Mouse (Mus musculus) stomach, postnatal 0 days (tissue): ENCODE results near the gene Fyb. TPM values are rescaled to one million over a fixed set of nuclear protein-coding genes. Genes with fewer than 3 reads are reported as not detected.

Source experiments
- ATAC-seq: fragments of 200-750 bp; cut with Nextera tagmentation; 2 replicates; pipeline ENCODE4 v1.8.0; 2017; ENCODE audit not compliant: low FRiP score, low TSS enrichment
- DNase-seq: peaks from one replicate; pipeline ENCODE4 v3.0.0-alpha.2; 2016; ENCODE audit warnings: low spot score
- H3K27ac ChIP-seq: fragments of 300-500 bp; sonication (generic); replicated peaks from 2 replicates; pipeline ENCODE4 v1.5.1; 2014; ENCODE audit warnings: mild to moderate bottlenecking, control low read depth
- H3K27me3 ChIP-seq: fragments of 300-500 bp; sonication (generic); 2 replicates; pipeline ENCODE4 v1.6.1; 2014; ENCODE audit warnings: low read length; ENCODE audit not compliant: control insufficient read depth, insufficient read depth
- H3K36me3 ChIP-seq: fragments of 300-500 bp; sonication (generic); 2 replicates; pipeline ENCODE4 v1.6.1; 2014; ENCODE audit warnings: low read length, mixed read lengths; ENCODE audit not compliant: control insufficient read depth, insufficient read depth
- H3K4me1 ChIP-seq: fragments of 300-500 bp; sonication (generic); replicated peaks from 2 replicates; pipeline ENCODE4 v1.6.1; 2014; ENCODE audit warnings: antibody characterized with exemption; ENCODE audit not compliant: control insufficient read depth, insufficient read depth
- H3K4me2 ChIP-seq: fragments of 300-500 bp; sonication (generic); replicated peaks from 2 replicates; pipeline ENCODE4 v1.6.1; 2014; ENCODE audit warnings: low read depth, mild to moderate bottlenecking, control low read depth, moderate library complexity
- H3K4me3 ChIP-seq: fragments of 300-500 bp; sonication (generic); 2 replicates; pipeline ENCODE4 v1.5.1; 2014; ENCODE audit warnings: low read depth, low read length, control low read depth
- H3K9ac ChIP-seq: fragments of 300-500 bp; sonication (generic); 2 replicates; pipeline ENCODE4 v1.6.1; 2014; ENCODE audit warnings: mild to moderate bottlenecking, low read length, control low read depth, mixed read lengths
- H3K9me3 ChIP-seq: fragments of 300-500 bp; sonication (generic); 2 replicates; pipeline ENCODE4 v1.6.1; 2016; ENCODE audit warnings: low read length; ENCODE audit not compliant: control insufficient read depth
- CTCF ChIP-seq: IDR thresholded peaks from 2 replicates; pipeline ENCODE4 v1.5.1; 2016; ENCODE audit warnings: antibody characterized with exemption, low read depth, mild to moderate bottlenecking, moderate library complexity
- EP300 ChIP-seq: optimal IDR thresholded peaks from 2 replicates; pipeline ENCODE3; 2016; ENCODE audit warnings: antibody characterized with exemption
- WGBS: fragments of 180-500 bp; shearing (Covaris S2); extraction: QIAGEN DNeasy Blood & Tissue Kit; methylation state at CpG from one replicate; pipeline ENCODE4 v1.1.7; 2014; 5-methylcytosine and 5-hydroxymethylcytosine counted together
- polyA plus RNA-seq: library from polyadenylated mRNA; unstranded; fragments of >200 nt; fragmentation: Nextera tagmentation; extraction: Ambion mirVana; gene quantifications from 2 replicates; pipeline ENCODE4 v1.2.1, GENCODE M21; 2015

The Fyb gene
- polyA plus RNA-seq, 1 experiment from 2014 or later = 5.5 TPM

DNA sequence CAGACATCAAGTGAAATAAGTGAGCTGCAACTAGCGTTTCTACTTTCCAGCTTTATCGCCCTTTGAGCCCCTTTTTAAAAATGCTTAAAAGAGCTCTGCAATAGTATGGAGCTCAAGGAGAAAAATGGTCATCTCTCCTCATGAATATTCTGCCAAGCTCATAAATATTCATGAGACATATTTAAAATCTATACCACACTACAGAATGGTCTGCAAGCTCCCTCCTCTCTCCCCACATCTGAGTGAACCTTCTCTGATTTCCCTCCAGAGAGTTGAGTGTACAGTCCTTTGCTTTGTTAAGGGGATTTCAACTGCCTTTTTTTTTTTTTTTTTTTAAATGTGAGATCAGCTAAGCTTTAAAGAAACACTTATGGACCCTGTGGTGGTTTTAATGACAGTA, 155.8 kb downstream of the Fyb start:
- DNase-seq = no peak
- ATAC-seq = no peak
- no peak for TF ChIP-seq CTCF
- TF ChIP-seq EP300 = no peak
- no peaks in the 10 kb centered on the region for H3K36me3 ChIP-seq
- no peak overlapping the region for H3K4me2 ChIP-seq
- WGBS = 79% methylated on average over 2 of the region's 2 CpGs
- no peak overlapping the region for H3K27ac ChIP-seq
- no peak overlapping the region for H3K9ac ChIP-seq
- no peak overlapping the region for H3K4me3 ChIP-seq
- no peaks in the 10 kb centered on the region for H3K4me1 ChIP-seq
- H3K27me3 ChIP-seq = no peaks in the 10 kb centered on the region
- no peaks in the 10 kb centered on the region for H3K9me3 ChIP-seq

DNA sequence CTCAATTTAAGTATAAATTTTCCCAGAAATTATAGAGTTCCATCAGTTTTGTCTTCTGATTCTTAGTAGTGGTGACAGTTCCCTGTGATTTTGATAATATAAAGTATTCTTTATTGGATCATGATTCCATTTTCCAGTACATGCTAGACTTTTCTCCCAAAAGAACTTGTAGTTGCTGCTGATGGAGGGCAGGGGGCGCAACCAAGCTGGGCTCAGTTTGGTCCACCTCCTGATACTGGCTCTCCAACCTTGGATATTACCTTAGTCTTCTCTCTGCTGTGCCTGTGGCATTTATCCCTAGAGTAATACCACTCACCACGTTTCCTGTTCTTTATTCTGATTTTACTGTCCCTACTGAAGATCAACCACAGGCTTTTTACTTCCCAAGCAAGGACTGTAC, 179.5 kb downstream of the Fyb start:
- Histone ChIP-seq H3K4me3 (no peak overlapping the region), H3K9me3 (no peaks in the 10 kb centered on the region), H3K4me1 (no peaks in the 10 kb centered on the region), H3K4me2 (no peak overlapping the region), H3K36me3 (no peaks in the 10 kb centered on the region), H3K9ac (no peak overlapping the region), H3K27ac (no peak overlapping the region), H3K27me3 (no peaks in the 10 kb centered on the region)
- TF ChIP-seq EP300 (no peak), CTCF (peak; percentile 58)
- ATAC-seq (no peak), DNase-seq (no peak)
- WGBS = 66% methylated on average over 2 of the region's 2 CpGs

DNA sequence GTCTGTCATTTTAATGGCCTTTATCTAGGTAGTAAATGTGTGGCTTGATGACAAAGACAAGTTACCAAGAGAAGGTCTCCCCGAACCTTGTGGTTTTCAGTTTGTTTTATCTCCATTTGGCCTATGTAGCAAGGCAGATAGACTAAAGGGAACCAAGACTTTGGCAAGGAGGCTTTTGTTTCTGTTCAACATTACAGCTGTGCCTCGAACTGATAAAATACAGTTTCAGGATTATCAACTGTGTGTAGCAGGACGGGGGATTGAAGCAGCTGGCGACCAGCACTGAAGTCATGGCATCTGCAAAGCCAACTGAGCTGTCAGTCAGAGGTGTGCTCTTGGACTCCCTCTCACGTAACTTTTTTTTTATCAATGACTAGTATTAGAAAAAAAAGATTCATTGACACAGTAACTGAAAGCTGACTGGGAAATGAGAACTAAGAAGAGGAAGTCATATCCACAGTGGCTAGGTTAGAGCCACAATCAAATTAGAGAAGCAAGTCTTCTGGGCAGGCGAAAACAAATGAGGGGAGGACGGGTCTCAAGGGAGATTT, 182.8 kb downstream of the Fyb start:
- Histone ChIP-seq H3K9ac (no peak overlapping the region), H3K36me3 (no peaks in the 10 kb centered on the region), H3K9me3 (no peaks in the 10 kb centered on the region), H3K4me2 (no peak overlapping the region), H3K27me3 (no peaks in the 10 kb centered on the region), H3K27ac (no peak overlapping the region), H3K4me1 (no peaks in the 10 kb centered on the region), H3K4me3 (no peak overlapping the region)
- DNase-seq = no peak
- TF ChIP-seq EP300 = no peak
- no peak for TF ChIP-seq CTCF
- no peak for ATAC-seq
- whole genome bisulfite sequencing = 53% methylated on average over 7 of the region's 7 CpGs

DNA sequence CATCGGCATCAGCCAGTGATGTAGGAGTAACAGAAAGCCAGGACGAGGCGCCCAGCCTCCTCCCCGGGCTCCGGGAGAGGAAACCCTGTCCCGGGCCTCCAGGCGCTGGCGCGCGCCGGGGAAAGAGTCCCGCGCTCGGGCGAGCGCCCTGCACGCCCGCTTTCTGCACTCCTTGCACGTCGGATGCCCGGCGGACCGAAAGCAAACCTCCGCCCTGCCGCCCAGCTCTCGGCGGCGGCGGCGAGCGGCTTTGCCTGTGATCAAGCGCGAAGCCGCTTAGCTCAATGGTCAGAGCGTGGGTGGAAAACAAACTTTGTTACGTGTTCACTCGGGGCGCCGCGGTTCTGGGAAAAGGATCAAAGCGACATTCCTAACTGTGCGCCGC, 184.9 kb downstream of the Fyb start:
- Histone ChIP-seq H3K9me3 (no peaks in the 10 kb centered on the region), H3K4me2 (peak overlapping the region; percentile 74), H3K9ac (peak overlapping the region; percentile 99), H3K4me3 (peak overlapping the region; percentile 88), H3K27ac (peak overlapping the region; percentile 97), H3K36me3 (no peaks in the 10 kb centered on the region), H3K27me3 (no peaks in the 10 kb centered on the region), H3K4me1 (no peaks in the 10 kb centered on the region; the same call in 1 of the 2 replicates)
- TF ChIP-seq EP300 = no peak
- TF ChIP-seq CTCF = no peak
- ATAC-seq (peak; percentile 67), DNase-seq (peak; percentile 77)
- 0% methylated on average over 42 of the region's 43 CpGs for WGBS

DNA sequence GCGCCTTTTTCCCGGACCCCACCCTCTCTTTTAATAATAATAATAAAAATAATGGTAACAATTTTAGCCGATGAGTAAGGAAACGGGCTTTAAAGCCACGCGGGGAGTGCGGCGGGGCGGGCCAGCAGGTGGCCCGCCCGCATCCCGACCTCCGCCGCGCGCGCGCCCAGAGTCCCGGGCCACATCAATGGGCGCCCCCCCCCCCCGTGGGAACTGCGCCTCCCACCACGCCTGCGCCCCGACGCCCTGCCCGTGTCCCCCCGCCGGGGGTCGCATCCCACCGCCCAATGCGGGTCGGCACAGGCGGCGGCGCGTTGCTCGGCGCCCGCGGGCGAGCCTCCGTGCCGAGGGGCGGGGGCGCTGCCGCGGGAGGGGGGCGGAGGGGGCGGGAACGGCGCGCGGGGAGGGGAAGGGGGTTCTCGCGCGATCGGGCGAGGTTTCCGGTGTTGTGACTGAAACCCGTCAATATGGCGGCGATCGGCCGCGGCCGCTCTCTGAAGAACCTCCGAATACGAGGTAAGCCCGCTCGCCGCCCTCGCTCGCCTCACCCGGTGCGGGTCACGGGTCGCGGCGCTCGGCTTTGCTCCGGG, 185.4 kb downstream of the Fyb start, which contains the start of gene Rictor:
Gene Rictor, plus strand, starts transcription at position 444 of the 590 bp plus-strand sequence.
- H3K9me3 ChIP-seq = no peaks in the 10 kb centered on the region
- peak within 1 kb of the TSS; percentile 96 for H3K4me2 ChIP-seq
- WGBS = under 1% methylated on average over 41 of the region's 82 CpGs
- TF ChIP-seq CTCF (no peak), EP300 (no peak)
- DNase-seq = peak; percentile 91
- peaks cover 2% of the 10 kb centered on the region; the same call in 1 of the 2 replicates for H3K4me1 ChIP-seq
- ATAC-seq = peak; percentile 88
- H3K27me3 ChIP-seq = no peaks in the 10 kb centered on the region
- no peaks in the 10 kb centered on the region for H3K36me3 ChIP-seq
- peak within 1 kb of the TSS; percentile 97 for H3K27ac ChIP-seq
- H3K9ac ChIP-seq = peak within 1 kb of the TSS; percentile 99
- H3K4me3 ChIP-seq = peak within 1 kb of the TSS; percentile 88
